Mouse (Mus musculus) forebrain, postnatal 0 days (tissue): ENCODE measurements around the gene Cdkl1. TPM values are rescaled to one million over a fixed set of nuclear protein-coding genes. Genes with fewer than 3 reads are reported as not detected.

Experiments used
- ATAC-seq: fragments of 200-750 bp; cut with Nextera tagmentation; 2 replicates; pipeline ENCODE4 v1.8.0; 2017; ENCODE audit warnings: mild to moderate bottlenecking, moderate library complexity
- DNase-seq: peaks from one replicate; pipeline ENCODE4 v3.0.0-alpha.2; 2015
- H3K27ac ChIP-seq: fragments of 300-500 bp; sonication (generic); 2 replicates; pipeline ENCODE4 v1.5.1; 2014; ENCODE audit warnings: low read depth, mild to moderate bottlenecking, antibody characterized with exemption, low read length, moderate library complexity, mixed read lengths
- H3K27me3 ChIP-seq: fragments of 300-500 bp; sonication (generic); 2 replicates; pipeline ENCODE4 v1.6.1; 2014; ENCODE audit warnings: mild to moderate bottlenecking, low read length, mixed read lengths; ENCODE audit not compliant: insufficient read depth
- H3K36me3 ChIP-seq: fragments of 300-500 bp; sonication (generic); 2 replicates; pipeline ENCODE4 v1.6.1; 2014; ENCODE audit warnings: mild to moderate bottlenecking, moderate library complexity; ENCODE audit not compliant: insufficient read depth
- H3K4me1 ChIP-seq: fragments of 300-500 bp; sonication (generic); 2 replicates; pipeline ENCODE4 v1.6.1; 2014; ENCODE audit warnings: antibody characterized with exemption; ENCODE audit not compliant: insufficient read depth
- H3K4me2 ChIP-seq: fragments of 300-500 bp; sonication (generic); 2 replicates; pipeline ENCODE4 v1.6.1; 2014; ENCODE audit warnings: low read depth, mild to moderate bottlenecking, moderate library complexity
- H3K4me3 ChIP-seq: fragments of 300-500 bp; sonication (generic); 2 replicates; pipeline ENCODE4 v1.5.1; 2014; ENCODE audit warnings: low read depth, low read length, mixed read lengths
- H3K9ac ChIP-seq: fragments of 300-500 bp; sonication (generic); 2 replicates; pipeline ENCODE4 v1.6.1; 2014; ENCODE audit warnings: mild to moderate bottlenecking
- H3K9me3 ChIP-seq: fragments of 300-500 bp; sonication (generic); 2 replicates; pipeline ENCODE4 v1.6.1; 2016; ENCODE audit warnings: low read length
- CTCF ChIP-seq: sonication (generic); IDR thresholded peaks from 2 replicates; pipeline ENCODE4 v1.5.1; 2016; ENCODE audit warnings: antibody characterized with exemption, control low read depth, low read depth
- WGBS: fragments of 180-500 bp; shearing (Covaris S2); extraction: QIAGEN DNeasy Blood & Tissue Kit; methylation state at CpG from one replicate; pipeline ENCODE4 v1.1.7; 2014; 5-methylcytosine and 5-hydroxymethylcytosine counted together
- polyA plus RNA-seq: library from polyadenylated mRNA; unstranded; fragments of >200 nt; fragmentation: Nextera tagmentation; extraction: Ambion mirVana; gene quantifications from 2 replicates; pipeline ENCODE4 v1.2.1, GENCODE M21; 2015
- total RNA-seq: library from RNA; depleted of rRNA; stranded (reverse); fragments of >200 nt; gene quantifications from 2 replicates; pipeline ENCODE4 v1.2.3, GENCODE M21; 2014

The Cdkl1 gene
- total and polyA plus RNA-seq, 2 experiments from 2014 or later = 16.9 to 35.7 TPM

GRCm38 (mm10) chr12:69767476-69768258, 23.4 kb downstream of the Cdkl1 start:
- DNase-seq = no peak

GRCm38 (mm10) chr12:69766185-69766904, 24.7 kb downstream of the Cdkl1 start:
- TF ChIP-seq CTCF = no peak
- no peak for DNase-seq

More at GRCm38 (mm10) chr12:69767476-69768258, 23.4 kb downstream of the Cdkl1 start:
- 20% methylated on average over 9 of the region's 9 CpGs for WGBS
- Histone ChIP-seq H3K36me3 (no peaks in the 10 kb centered on the region), H3K9ac (no peak overlapping the region), H3K27me3 (no peaks in the 10 kb centered on the region), H3K4me1 (no peaks in the 10 kb centered on the region), H3K4me2 (no peak overlapping the region), H3K9me3 (no peaks in the 10 kb centered on the region), H3K27ac (no peak overlapping the region), H3K4me3 (no peak overlapping the region)
- ATAC-seq = no peak
- TF ChIP-seq CTCF = no peak

GRCm38 (mm10) chr12:69765543-69765942, 25.5 kb downstream of the Cdkl1 start:
- H3K9me3 ChIP-seq = no peaks in the 10 kb centered on the region
- 0 out of 2 replicates have a peak, but pooled peaks cover 3% of the 10 kb centered on the region for H3K4me1 ChIP-seq
- TF ChIP-seq CTCF = no peak
- H3K4me2 ChIP-seq = no peak overlapping the region
- WGBS = 46% methylated on average over 9 of the region's 9 CpGs
- H3K27ac ChIP-seq = no peak overlapping the region
- DNase-seq (no peak), ATAC-seq (no peak)
- no peak overlapping the region for H3K9ac ChIP-seq
- H3K36me3 ChIP-seq = no peaks in the 10 kb centered on the region
- H3K27me3 ChIP-seq = no peaks in the 10 kb centered on the region
- no peak overlapping the region for H3K4me3 ChIP-seq

More at GRCm38 (mm10) chr12:69766185-69766904, 24.7 kb downstream of the Cdkl1 start:
- WGBS = 89% methylated on average over 10 of the region's 10 CpGs
- Histone ChIP-seq H3K27me3 (no peaks in the 10 kb centered on the region), H3K9ac (no peak overlapping the region), H3K9me3 (no peaks in the 10 kb centered on the region), H3K4me2 (no peak overlapping the region), H3K4me3 (no peak overlapping the region), H3K4me1 (no peaks in the 10 kb centered on the region), H3K27ac (no peak overlapping the region), H3K36me3 (no peaks in the 10 kb centered on the region)
- no peak for ATAC-seq

GRCm38 (mm10) chr12:69761603-69762002, 29.5 kb downstream of the Cdkl1 start:
- WGBS = 79% methylated on average over 2 of the region's 2 CpGs
- Histone ChIP-seq H3K27me3 (no peaks in the 10 kb centered on the region), H3K4me2 (no peak overlapping the region), H3K36me3 (no peaks in the 10 kb centered on the region), H3K27ac (no peak overlapping the region), H3K9me3 (no peaks in the 10 kb centered on the region), H3K4me3 (no peak overlapping the region), H3K9ac (no peak overlapping the region), H3K4me1 (peaks cover 11% of the 10 kb centered on the region; the same call in 1 of the 2 replicates)
- no peak for ATAC-seq
- no peak for TF ChIP-seq CTCF
- DNase-seq = no peak

- no peak for TF ChIP-seq CTCF
- Histone ChIP-seq H3K9me3 (no peaks in the 10 kb centered on the region), H3K9ac (no peak overlapping the region), H3K36me3 (no peaks in the 10 kb centered on the region), H3K27ac (no peak overlapping the region), H3K27me3 (no peaks in the 10 kb centered on the region), H3K4me1 (peaks cover 11% of the 10 kb centered on the region; the same call in 1 of the 2 replicates), H3K4me2 (no peak overlapping the region), H3K4me3 (no peak overlapping the region)
- ATAC-seq = peak; percentile 39; the same call in 1 of the 2 replicates
- peak; percentile 38 for DNase-seq
- WGBS = 60% methylated on average over 20 of the region's 20 CpGs
Observed at GRCm38 (mm10) chr12:69760743-69761406, 30.2 kb downstream of the Cdkl1 start.

- Histone ChIP-seq H3K9ac (no peak overlapping the region), H3K4me2 (no peak overlapping the region), H3K4me1 (peaks cover 11% of the 10 kb centered on the region; the same call in 1 of the 2 replicates), H3K9me3 (no peaks in the 10 kb centered on the region), H3K36me3 (no peaks in the 10 kb centered on the region), H3K27ac (no peak overlapping the region), H3K4me3 (no peak overlapping the region), H3K27me3 (no peaks in the 10 kb centered on the region)
- ATAC-seq (no peak), DNase-seq (no peak)
- no peak for TF ChIP-seq CTCF
- WGBS = 71% methylated on average over 6 of the region's 6 CpGs
Observed at GRCm38 (mm10) chr12:69760014-69760413, 31.1 kb downstream of the Cdkl1 start.
